Mouse (Mus musculus) testis, postnatal 10 days (tissue): Measurements from ENCODE around the gene Rbfox3.

ENCODE experiments used
- DNase-seq: peaks from one replicate; pipeline ENCODE4 v3.0.0; 2021; ENCODE audit warnings: low spot score

Rbfox3 gene

DNA sequence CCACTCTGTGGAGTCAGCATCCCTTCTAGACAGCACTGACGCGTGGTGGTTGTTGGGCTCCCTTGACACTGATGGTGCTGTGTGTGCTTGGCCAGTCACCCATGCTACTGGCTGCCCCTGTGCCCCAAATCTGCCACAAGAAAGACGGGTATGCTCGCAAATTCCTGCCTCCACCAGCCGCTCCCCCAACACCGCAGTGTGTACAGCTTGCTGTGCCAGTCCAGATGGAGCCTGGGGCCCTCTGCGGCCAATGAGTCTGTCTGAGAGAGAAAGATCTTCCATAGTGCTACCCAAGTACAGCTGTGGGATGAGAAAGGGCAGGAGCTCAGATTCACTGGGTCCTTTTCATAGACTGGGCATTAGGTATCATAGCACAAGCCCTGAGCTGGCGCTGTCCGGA lies 309.9 kb downstream of the Rbfox3 start:
- DNase-seq, result no peak

DNA sequence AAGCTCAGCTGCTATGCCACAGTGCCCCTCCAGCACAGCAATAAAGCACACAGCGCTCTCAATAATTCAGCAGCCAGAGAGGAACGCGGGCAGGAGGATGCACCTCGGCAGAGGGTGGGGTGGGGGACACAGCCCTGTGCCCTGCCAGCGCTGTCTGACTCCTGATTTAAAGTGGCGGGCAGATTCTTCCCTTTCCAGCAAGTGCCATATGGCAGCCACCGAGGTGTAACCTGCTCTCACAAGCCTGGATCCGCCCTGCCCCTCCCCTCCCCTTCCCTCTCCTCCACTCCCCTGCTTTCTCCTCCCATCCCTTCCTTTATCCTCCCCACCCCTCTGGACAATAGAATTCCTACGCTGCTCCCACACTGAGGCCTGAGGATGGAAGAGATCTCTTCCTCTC lies 311.2 kb downstream of the Rbfox3 start:
- no peak for DNase-seq

- no peak for DNase-seq
Observed at GRCm38 (mm10) chr11:118598726-118599125, 312.7 kb downstream of the Rbfox3 start.

DNA sequence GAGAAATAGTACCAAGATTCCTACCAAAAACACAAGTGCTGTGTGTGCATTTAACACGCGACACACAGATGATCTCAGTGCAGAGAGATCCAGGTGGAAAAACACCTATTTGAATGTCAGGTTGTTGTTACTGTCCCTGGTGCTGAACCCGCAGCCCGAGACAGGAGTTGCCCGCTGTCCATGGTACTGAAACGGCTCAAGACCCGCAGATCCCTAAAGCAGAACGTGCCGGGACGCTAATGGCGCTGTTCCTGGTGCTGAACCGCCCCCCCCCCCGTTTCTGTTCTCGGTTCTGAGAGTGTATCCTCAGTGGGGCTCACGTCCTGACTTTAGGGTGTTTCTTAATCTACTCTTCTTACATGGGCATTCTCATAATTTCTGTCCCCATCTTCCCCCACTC lies 326.6 kb downstream of the Rbfox3 start:
- peak; percentile 95 for DNase-seq

GRCm38 (mm10) chr11:118583989-118584388 lies 327.4 kb downstream of the Rbfox3 start:
- DNase-seq, result no peak

DNA sequence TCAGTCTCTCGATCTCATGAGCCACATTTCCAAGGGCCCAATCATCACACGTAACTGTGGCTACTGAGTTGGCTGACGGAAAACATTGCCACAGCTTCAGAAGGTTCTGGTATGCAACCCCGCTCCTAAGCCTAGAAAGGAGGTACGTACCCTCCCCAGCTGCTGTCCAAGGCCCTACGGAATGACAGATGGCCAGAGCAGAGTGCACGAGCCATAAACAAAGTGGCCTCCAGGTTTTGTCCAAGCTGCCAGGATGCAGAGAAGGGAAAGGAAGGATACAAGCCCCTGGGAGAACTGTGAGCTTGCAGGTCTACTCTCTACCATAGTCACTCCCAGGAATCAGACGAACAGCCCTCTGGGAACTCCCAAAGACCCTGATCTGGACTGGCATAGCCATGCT lies 327.8 kb downstream of the Rbfox3 start:
- DNase-seq, result no peak

GRCm38 (mm10) chr11:118581019-118581418 lies 330.4 kb downstream of the Rbfox3 start:
- DNase-seq, result no peak

DNA sequence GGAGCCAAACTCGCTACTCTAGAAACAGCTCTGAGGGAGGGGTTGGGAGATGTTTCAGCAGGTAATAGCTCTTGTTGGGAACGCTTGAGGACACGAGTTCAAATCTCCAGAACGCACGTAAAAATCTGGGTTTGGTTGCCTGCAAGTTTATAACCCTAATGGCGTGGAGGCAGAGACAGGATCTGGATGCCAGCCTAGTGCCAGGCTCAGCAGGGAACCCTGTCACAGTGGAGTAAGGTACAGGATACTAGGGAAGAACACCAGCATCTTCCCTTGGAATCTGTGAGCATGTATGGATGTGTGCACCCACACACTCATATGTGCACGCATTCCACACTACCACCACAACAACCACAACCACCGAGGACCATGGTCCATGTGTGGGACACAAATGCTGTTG lies 331.8 kb downstream of the Rbfox3 start:
- DNase-seq, result no peak

GRCm38 (mm10) chr11:118577271-118577670 lies 334.1 kb downstream of the Rbfox3 start:
- no peak for DNase-seq

DNA sequence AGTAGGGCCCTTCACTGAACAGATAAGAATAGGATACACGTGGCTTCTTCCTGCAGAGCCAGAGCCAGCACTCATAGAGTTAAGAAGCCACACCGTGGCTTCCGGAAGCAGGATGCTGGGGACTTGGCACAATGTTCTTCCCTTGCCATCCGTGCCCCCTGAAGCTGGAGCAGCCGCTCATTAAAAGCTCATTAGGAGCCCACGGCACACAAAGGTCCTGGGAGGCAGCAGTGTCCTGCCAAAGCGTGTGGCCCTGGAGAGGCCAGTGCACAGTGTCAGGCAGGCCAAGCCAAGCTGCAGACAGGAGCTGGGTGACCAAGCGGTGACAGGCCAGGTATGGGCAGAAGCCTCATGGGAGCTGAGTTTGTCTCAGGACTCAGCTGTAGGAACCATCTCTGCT lies 334.8 kb downstream of the Rbfox3 start:
- no peak for DNase-seq

- DNase-seq, result no peak
Observed at GRCm38 (mm10) chr11:118574418-118574817, 337.0 kb downstream of the Rbfox3 start.

DNA sequence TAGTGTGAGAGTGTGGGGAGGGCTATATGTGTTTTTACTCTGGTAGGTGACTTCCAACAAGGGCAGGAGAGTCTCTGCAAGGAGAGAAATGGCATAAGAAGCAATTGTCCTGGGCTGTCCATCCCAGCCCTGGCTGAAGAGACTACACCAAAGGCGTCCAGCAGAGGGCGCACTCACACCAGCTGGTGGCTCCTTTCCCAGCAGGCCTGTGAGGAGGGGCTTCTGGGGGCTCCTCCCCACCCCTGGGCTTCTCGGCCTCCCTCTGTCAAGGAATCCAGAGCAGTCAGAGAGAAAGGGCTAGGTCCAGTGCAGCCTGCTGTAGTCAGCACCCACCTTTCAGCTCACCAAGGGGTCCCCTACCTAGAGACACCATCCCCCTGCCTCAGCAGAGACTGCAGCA lies 337.8 kb downstream of the Rbfox3 start:
- peak; percentile 79 for DNase-seq

- DNase-seq, result no peak
Observed at GRCm38 (mm10) chr11:118573000-118573399, 338.4 kb downstream of the Rbfox3 start.

DNA sequence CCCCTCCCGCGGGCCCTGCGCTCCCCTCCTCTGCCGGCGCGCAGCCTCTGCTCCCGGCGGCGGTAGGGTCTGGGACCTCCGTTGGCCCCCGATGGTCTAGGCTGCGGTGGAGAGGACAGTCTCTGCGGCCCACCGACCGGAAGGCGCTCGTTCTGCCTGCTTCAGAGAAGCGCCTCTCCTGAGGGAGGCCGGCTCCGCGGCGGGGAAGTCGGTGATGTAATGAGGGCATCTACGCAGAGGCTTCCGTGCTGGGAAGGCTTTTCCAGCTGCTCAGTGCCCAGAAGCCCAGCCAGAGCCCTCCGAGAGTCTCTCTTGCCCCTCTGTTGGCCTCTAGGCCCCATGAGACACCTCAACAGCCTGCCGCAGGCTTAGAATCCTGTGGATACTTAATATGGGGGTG lies 341.2 kb downstream of the Rbfox3 start:
- no peak for DNase-seq

GRCm38 (mm10) chr11:118569571-118570062 lies 341.8 kb downstream of the Rbfox3 start:
- no peak for DNase-seq

DNA sequence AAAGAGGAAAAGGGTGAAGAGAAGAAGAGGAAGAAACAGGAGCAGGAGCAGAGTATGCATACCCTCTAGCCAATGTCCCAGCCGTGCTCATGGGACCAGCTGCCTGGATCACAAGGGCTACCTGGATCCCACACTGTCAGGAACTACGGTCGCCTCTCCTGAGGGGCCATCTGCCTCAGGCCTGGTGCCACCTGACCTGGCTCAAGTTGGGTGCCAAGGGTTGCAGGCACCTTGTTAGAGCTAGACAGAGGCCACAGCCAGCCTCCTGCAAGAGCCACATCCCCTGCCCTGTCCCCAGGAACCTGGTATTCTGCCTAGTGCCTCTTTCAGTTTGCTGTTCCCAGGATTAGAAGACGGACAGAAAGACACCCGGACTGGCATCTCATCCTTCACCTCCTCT lies 347.5 kb downstream of the Rbfox3 start:
- no peak for DNase-seq

DNA sequence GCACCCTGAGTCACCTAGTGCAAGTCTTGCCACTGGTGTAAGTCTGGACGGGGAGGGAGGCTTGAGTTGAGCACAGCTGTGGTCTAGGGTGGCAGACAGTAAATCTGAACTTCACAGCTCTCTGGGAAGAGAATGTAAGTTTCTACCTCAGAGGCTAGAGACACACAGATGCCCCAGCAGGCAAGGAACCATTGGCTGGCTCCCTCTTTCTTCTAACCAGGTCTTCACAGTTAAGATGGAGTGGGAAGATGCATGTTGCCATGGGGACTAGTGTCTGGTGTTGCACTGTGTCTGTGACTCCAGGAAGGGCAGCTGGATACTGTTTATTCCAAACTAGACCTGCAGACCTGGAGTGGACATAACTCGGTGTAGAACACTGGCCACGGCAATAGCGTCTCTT lies 348.6 kb downstream of the Rbfox3 start:
- no peak for DNase-seq

DNA sequence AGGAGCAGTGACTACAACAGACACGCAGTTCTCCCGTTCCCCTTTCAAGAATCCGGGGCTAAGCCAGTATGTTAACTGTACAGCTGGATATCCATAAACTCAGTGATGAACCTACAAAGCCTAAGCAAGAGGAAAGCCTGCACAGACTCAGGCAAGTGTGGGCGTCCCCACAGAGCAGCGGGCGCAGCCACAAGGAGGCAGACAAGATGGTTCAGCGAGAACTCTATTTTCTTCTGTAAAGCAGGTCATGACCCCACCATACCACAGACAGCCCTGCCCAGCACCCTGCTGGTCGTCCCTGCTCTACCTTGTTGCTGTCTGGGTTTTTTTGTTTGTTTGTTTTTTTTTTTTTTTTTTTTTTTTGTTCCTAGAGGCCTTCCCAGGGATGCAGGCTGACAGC lies 353.2 kb downstream of the Rbfox3 start:
- DNase-seq, result no peak

GRCm38 (mm10) chr11:118555631-118556030 lies 355.8 kb downstream of the Rbfox3 start:
- DNase-seq, result no peak

DNA sequence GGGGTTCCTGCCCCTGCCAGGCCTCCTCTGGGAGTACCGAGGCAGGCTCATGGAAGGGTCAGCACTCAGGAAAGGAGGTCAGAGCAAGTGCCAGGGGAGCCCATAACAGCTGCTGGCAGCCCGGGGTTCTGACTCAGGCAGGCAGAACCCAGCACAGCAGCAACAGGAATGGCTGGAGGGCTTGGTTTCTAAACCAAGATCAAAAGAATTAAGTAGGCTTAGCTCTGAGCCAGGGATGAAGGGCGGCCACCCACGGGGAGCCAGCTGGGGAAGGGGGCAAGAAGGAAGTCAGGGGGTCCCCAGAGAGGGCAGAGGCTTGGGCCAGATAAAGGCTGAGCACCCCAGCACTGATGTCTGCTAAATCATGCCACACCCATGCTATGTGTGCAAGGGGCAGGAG lies 356.9 kb downstream of the Rbfox3 start:
- no peak for DNase-seq

DNA sequence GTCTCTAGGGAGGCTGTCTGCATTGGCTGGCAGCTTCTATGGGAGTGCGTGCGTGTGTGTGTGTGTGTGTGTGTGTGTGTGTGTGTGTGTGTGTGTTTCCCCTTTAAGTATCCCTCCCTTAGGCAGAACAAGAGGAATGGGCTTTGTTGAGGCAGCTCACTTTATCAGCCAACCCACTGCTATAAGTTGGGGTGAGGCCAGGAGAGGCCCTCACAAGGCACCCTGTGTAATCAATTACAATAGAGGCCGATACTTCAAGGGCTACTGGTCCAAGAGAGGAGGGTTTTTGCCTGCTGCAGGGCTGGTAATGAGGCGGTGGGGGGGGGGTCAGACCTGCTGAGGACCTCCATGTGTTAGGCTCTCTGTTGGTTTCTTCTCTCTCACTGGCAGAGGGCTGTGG lies 357.5 kb downstream of the Rbfox3 start:
- DNase-seq, result no peak

DNA sequence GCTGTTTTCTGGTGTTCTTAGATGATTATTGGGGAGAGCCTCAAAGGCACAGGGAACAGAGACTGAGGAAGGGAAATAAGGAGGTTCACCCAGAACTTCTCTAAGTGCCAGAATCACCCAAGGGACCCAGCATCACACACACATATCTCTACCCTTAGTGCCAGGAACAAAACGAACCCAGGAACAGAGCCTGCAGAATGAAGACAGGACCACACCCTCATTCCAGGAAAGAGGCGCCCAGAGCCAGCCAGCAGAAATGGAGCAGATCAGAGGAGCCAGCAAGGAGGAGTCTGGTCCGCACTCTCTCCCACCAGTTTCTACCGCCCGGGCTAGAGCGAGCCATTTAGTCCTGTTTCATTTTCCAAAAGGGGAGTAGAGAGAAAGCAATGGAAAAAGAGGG lies 358.4 kb downstream of the Rbfox3 start:
- DNase-seq, result no peak

DNA sequence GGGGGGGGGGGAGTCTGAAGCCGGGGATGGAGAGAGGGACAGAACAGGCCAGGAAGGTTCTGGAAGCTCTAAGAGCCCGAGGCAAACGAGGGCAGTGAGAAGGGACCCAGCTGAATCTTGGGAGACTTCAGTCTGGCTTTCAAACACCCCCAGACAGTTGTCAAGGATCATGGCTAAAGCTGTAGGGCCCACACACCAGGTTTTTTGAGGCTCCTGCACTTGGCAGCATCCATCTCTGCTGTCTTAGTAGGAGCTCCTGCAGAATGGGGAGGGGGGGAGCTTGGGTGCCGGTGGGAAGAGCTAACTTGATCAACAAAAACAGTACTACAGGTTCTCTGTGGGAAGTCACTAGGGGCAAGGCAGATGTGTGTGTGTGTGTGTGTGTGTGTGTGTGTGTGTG lies 358.9 kb downstream of the Rbfox3 start:
- DNase-seq, result no peak

GRCm38 (mm10) chr11:118551705-118552104 lies 359.7 kb downstream of the Rbfox3 start:
- DNase-seq, result no peak
